Mouse (Mus musculus) C2C12 (cell line): Measurements from ENCODE around the gene Eef2.

Experiments
- CTCF ChIP-seq: IDR thresholded peaks from one replicate; pipeline ENCODE4 v1.5.1; 2011; ENCODE audit not compliant: control insufficient read depth, insufficient read depth, insufficient read length
- FOSL1 ChIP-seq: IDR thresholded peaks from one replicate; pipeline ENCODE4 v1.8.0; 2011; ENCODE audit warnings: mild to moderate bottlenecking, low read length; ENCODE audit not compliant: poor library complexity, insufficient read depth, severe bottlenecking
- MAX ChIP-seq: IDR thresholded peaks from one replicate; pipeline ENCODE4 v1.6.1; 2011; ENCODE audit warnings: mild to moderate bottlenecking, control low read depth
- MYOG ChIP-seq: IDR thresholded peaks from one replicate; pipeline ENCODE4 v1.6.1; 2011; ENCODE audit not compliant: control insufficient read depth, insufficient read length; ENCODE audit errors: extremely low read depth
- USF1 ChIP-seq: IDR thresholded peaks from one replicate; pipeline ENCODE4 v1.6.1; 2011; ENCODE audit warnings: low read depth, mild to moderate bottlenecking, control low read depth, moderate library complexity

- TF ChIP-seq CTCF (no peak), FOSL1 (no peak), USF1 (no peak), MAX (no peak), MYOG (no peak)
These were observed 2.5 kb downstream of the Eef2 start for GRCm38 (mm10) chr10:81178927-81179326.
